Comparison of ENCODE assay signal across 11 mouse cellular contexts in genomic region chr2:31418571-31418970, GRCm38 (mm10). TPM values are rescaled to one million over a fixed set of nuclear protein-coding genes. Genes with fewer than 3 reads are reported as not detected.
DNase-seq lines count a peak whose midpoint lies in the region; ATAC-seq and TF ChIP-seq lines count a peak whose summit lies in the region.
"Had no signal": no experiment of that assay in that cellular context is flagged by ENCODE, and none has a peak within 500 bp of the region (broad histone marks: within the 10 kb centered on the region; RNA-seq: fewer than 3 reads in every experiment).

No protein-coding gene starts in this region.

- intact Hi-C loops in left cerebral cortex, postnatal 25 days (cut with DNase I) = no loop called here
- intact Hi-C loops in heart, postnatal 25 days (cut with DNase I) = no loop called here

- H3K9me3 ChIP-seq in ES-E14 (ENCODE audit: control insufficient read depth, insufficient read depth, low read depth, low read length) = no peaks in the 10 kb centered on the region
- H3K9me3 ChIP-seq in forebrain, embryonic 16.5 days (ENCODE audit: control insufficient read depth, low read length) = no peaks in the 10 kb centered on the region
- H3K9me3 ChIP-seq in midbrain, embryonic 14.5 days (ENCODE audit: control insufficient read depth, low read length) = no peaks in the 10 kb centered on the region
- H3K9me3 ChIP-seq: embryonic facial prominence, embryonic 12.5 days; G1E; liver, embryonic 13.5 days had no signal

- H3K4me1 ChIP-seq in ES-E14 (ENCODE audit: control insufficient read depth in 2 of 2, insufficient read depth in 2 of 2, low read length in 2 of 2, poor library complexity in 1 of 2) = peaks cover 6 to 35% of the 10 kb centered on the region in 2 experiments; a peak in 2 of 4 replicates
- no peaks in the 10 kb centered on the region for H3K4me1 ChIP-seq in forebrain, embryonic 16.5 days (replicated peaks; ENCODE audit: control insufficient read depth, insufficient read depth, low read length)
- no peaks in the 10 kb centered on the region for H3K4me1 ChIP-seq in midbrain, embryonic 14.5 days (ENCODE audit: control insufficient read depth, insufficient read depth, low read length)
- H3K4me1 ChIP-seq: embryonic facial prominence, embryonic 12.5 days; liver, embryonic 13.5 days had no signal

- no peaks in the 10 kb centered on the region for H3K36me3 ChIP-seq in ES-E14 (ENCODE audit: control insufficient read depth, insufficient read depth, low read length, poor library complexity, severe bottlenecking)
- H3K36me3 ChIP-seq in forebrain, embryonic 16.5 days (ENCODE audit: control insufficient read depth, insufficient read depth) = no peaks in the 10 kb centered on the region
- no peaks in the 10 kb centered on the region for H3K36me3 ChIP-seq in midbrain, embryonic 14.5 days (ENCODE audit: control insufficient read depth, insufficient read depth, low read length)
- H3K36me3 ChIP-seq: embryonic facial prominence, embryonic 12.5 days; G1E; liver, embryonic 13.5 days had no signal

- H3K4me2 ChIP-seq in forebrain, embryonic 16.5 days (ENCODE audit: low read length) = no peak overlapping the region
- H3K4me2 ChIP-seq in midbrain, embryonic 14.5 days (ENCODE audit: low read length) = no peak overlapping the region
- H3K4me2 ChIP-seq: embryonic facial prominence, embryonic 12.5 days; liver, embryonic 13.5 days had no signal

- in situ Hi-C loops in ES-E14 (cut with MboI; ENCODE audit: low sequenced_read_pairs in 2 of 2, unreplicated experiment in 2 of 2) = no loop called here

- H3K27me3 ChIP-seq in forebrain, embryonic 16.5 days (replicated peaks; ENCODE audit: control insufficient read depth, insufficient read depth, low read length) = no peaks in the 10 kb centered on the region
- H3K27me3 ChIP-seq in midbrain, embryonic 14.5 days (ENCODE audit: control insufficient read depth, insufficient read depth, low read length) = no peaks in the 10 kb centered on the region
- H3K27me3 ChIP-seq: embryonic facial prominence, embryonic 12.5 days had no signal

- peak; percentile 55; the same call in 1 of the 2 replicates for ATAC-seq in forebrain, embryonic 16.5 days
- peak; percentile 57; the same call in 1 of the 2 replicates for ATAC-seq in midbrain, embryonic 14.5 days (ENCODE audit: low FRiP score, low TSS enrichment)
- ATAC-seq in inflammation-experienced regulatory T-cells, adult 6 months = no peak

- DNase-seq in ES-E14 (ENCODE audit: low read depth, low spot score) (peak; percentile 85), ZHBTc4 (ENCODE audit: low read depth, low spot score) (peak; percentile 92)
- peak; percentile 40 for DNase-seq in midbrain, embryonic 14.5 days
- no peak for DNase-seq in left cerebral cortex, postnatal 25 days (ENCODE audit: low spot score in 2 of 2)
- no peak for DNase-seq in heart, postnatal 25 days (ENCODE audit: low spot score)
- DNase-seq: liver, embryonic 13.5 days; right cerebral cortex, postnatal 25 days had no signal

- H3K27ac ChIP-seq in ES-E14 (ENCODE audit: insufficient read depth, low read depth, low read length, poor library complexity, severe bottlenecking) = no peak overlapping the region
- H3K27ac ChIP-seq in forebrain, embryonic 16.5 days (ENCODE audit: low read length) = no peak overlapping the region
- no peak overlapping the region for H3K27ac ChIP-seq in midbrain, embryonic 14.5 days (replicated peaks; ENCODE audit: low read depth, low read length)
- H3K27ac ChIP-seq: embryonic facial prominence, embryonic 12.5 days; liver, embryonic 13.5 days had no signal

- no peak overlapping the region for H3K9ac ChIP-seq in ES-E14 (ENCODE audit: insufficient read depth, low read depth, low read length, poor library complexity, severe bottlenecking)
- no peak overlapping the region for H3K9ac ChIP-seq in forebrain, embryonic 16.5 days (replicated peaks; ENCODE audit: low read depth, low read length)
- H3K9ac ChIP-seq in midbrain, embryonic 14.5 days (replicated peaks; ENCODE audit: low read length) = no peak overlapping the region
- H3K9ac ChIP-seq: embryonic facial prominence, embryonic 12.5 days; liver, embryonic 13.5 days had no signal

- 20% methylated on average over 8 of the region's 8 CpGs for WGBS in forebrain, embryonic 16.5 days
- 8% methylated on average over 8 of the region's 8 CpGs for WGBS in midbrain, embryonic 14.5 days

- no peak overlapping the region for H3K4me3 ChIP-seq in ES-E14 (ENCODE audit: insufficient read depth in 1 of 2, low read depth in 1 of 2, low read length in 2 of 2, poor library complexity in 1 of 2, severe bottlenecking in 1 of 2)
- H3K4me3 ChIP-seq in forebrain, embryonic 16.5 days (replicated peaks; ENCODE audit: low read length) = no peak overlapping the region
- H3K4me3 ChIP-seq in midbrain, embryonic 14.5 days (replicated peaks; ENCODE audit: low read depth, low read length) = no peak overlapping the region
- H3K4me3 ChIP-seq: embryonic facial prominence, embryonic 12.5 days; liver, embryonic 13.5 days had no signal

TF ChIP-seq in ES-E14, 5 proteins besides CTCF, POLR2A, EP300 and RAD21:
- TF ChIP-seq ZC3H11A (IDR thresholded peaks at IDR 0.05; ENCODE audit: borderline replicate concordance, low read depth, low read length) (no peak), HCFC1 (IDR thresholded peaks at IDR 0.05; ENCODE audit: borderline replicate concordance, insufficient read depth, low read length) (no peak)

RNA-seq across cellular contexts. Expression of gene Ass1, which starts 51.4 kb away (rescaled TPM):
- 120 and 154 TPM in 2 replicates for total RNA-seq in ES-E14 (2012; rRNA removed)
- polyA plus RNA-seq in forebrain, embryonic 16.5 days (2015; fragmentation: Nextera tagmentation; extraction: Ambion mirVana) = 6.0 and 8.0 TPM in 2 replicates
- polyA plus RNA-seq in midbrain, embryonic 14.5 days (2014; fragmentation: Nextera tagmentation; extraction: Ambion mirVana) = 7.4 and 8.5 TPM in 2 replicates
- total RNA-seq in left cerebral cortex, postnatal 25 days (2021) = 10 to 100 TPM; 16.1 to 16.8 TPM
- 1 to 10 TPM; 4.3 to 4.4 TPM for total RNA-seq in heart, postnatal 25 days (2021)
- 100 to 1,000 TPM; 342 to 389 (median 381) TPM for polyA plus RNA-seq in inflammation-experienced regulatory T-cells, adult 6 months (2017; shearing (Covaris generic))
- total RNA-seq: G1E had no signal
- polyA plus RNA-seq: G1E had no signal

Comparison
In these comparisons a context has a peak if more than half of its experiments do, and no peak if none do; other contexts are left out.
1. DNase-seq: peak in ES-E14 (single experiment), ZHBTc4 (single experiment) and midbrain, embryonic 14.5 days (single experiment); none in left cerebral cortex, postnatal 25 days (0 of 2) and heart, postnatal 25 days (single experiment).